Mouse (Mus musculus): Measurements from ENCODE around the gene Rrn3. TPM values are rescaled to one million over a fixed set of nuclear protein-coding genes. Genes with fewer than 3 reads are reported as not detected.

The Rrn3 gene
- total and polyA plus RNA-seq, 3 experiments, result 83.5 to 136 (median 93.8) TPM

DNA sequence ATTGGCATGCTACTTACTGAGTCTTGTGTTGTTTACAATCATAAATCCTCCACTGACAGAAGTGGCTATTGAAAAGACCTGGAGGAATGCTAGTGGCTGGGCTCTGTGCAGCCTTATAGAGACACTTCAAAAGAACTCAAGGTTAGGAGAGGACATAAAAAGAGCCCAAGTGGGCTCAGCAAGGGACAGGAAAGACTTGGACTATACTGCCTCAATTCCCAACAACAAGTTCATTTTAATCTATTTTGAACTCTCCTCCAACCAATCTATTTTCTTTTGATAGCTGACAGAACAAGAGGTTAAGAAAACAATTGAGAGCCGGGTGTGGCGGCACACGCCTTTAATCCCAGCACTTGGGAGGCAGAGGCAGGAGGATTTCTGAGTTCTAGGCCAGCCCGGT lies 73.4 kb downstream of the Rrn3 start:
- dilution Hi-C loops (cut with MboI; ENCODE audit: extremely low pct_ligation_motif_present, extremely low pct_unique_long_range_greater_than_20kb, low sequenced_read_pairs), result no loop called here
- H3K27me3 ChIP-seq (replicated peaks), result no peaks in the 10 kb centered on the region

More for the DNA sequence above, 73.4 kb downstream of the Rrn3 start:
- H3K79me2 ChIP-seq (replicated peaks; ENCODE audit: control insufficient read depth, extremely low read depth, insufficient read depth, poor library complexity, severe bottlenecking), result no peaks in the 10 kb centered on the region
- no peak for TF ChIP-seq MYC (IDR thresholded peaks at IDR 0.05; ENCODE audit: low read depth, low read length)
- H3K4me3 ChIP-seq (replicated peaks in 1 of 3; ENCODE audit: low read depth in 2 of 3, low read length in 2 of 3, poor library complexity in 1 of 3), result no peak overlapping the region
- no peak for DNase-seq (ENCODE audit: extremely low read depth)
- peaks cover 0 to 5% of the 10 kb centered on the region in 2 experiments; a peak in 2 of 4 replicates for H3K4me1 ChIP-seq (ENCODE audit: control insufficient read depth in 1 of 2, insufficient read depth in 2 of 2)
- peaks cover 29 to 63% of the 10 kb centered on the region in 2 experiments for H3K36me3 ChIP-seq (replicated peaks in 1 of 2; ENCODE audit: control insufficient read depth in 1 of 2, insufficient read depth in 1 of 2, low read length in 1 of 2)
- H3K9me3 ChIP-seq (replicated peaks; ENCODE audit: low read length), result no peaks in the 10 kb centered on the region
- no peak overlapping the region for H3K9ac ChIP-seq (ENCODE audit: insufficient read depth, low read depth)
- in situ Hi-C loops (cut with MboI; ENCODE audit: low pct_ligation_motif_present, low pct_unique_long_range_greater_than_20kb, low sequenced_read_pairs), result no loop called here
- H3K4me2 ChIP-seq (ENCODE audit: insufficient read depth, low read depth, poor library complexity, severe bottlenecking), result no peak overlapping the region
- H3K27ac ChIP-seq (ENCODE audit: insufficient read depth, low read depth), result no peak overlapping the region

Other genes with a start within 250 kb of the Rrn3 start
- gene Parn, start 112.5 kb upstream of the Rrn3 start, total RNA-seq (2012; rRNA removed), result 56.9 and 62.6 TPM in 2 replicates
- 43.1 and 48.7 TPM in 2 replicates for gene Parn, start 112.5 kb upstream of the Rrn3 start, total RNA-seq (2014; rRNA removed)
- 88.6 and 90.5 TPM in 2 replicates for gene Parn, start 112.5 kb upstream of the Rrn3 start, polyA plus RNA-seq (2012; ENCODE audit: insufficient read length, low read depth)
- 44.4 and 44.9 TPM in 2 replicates for gene Bfar, start 108.8 kb upstream of the Rrn3 start, total RNA-seq (2012; rRNA removed)
- 41.0 and 43.9 TPM in 2 replicates for gene Bfar, start 108.8 kb upstream of the Rrn3 start, total RNA-seq (2014; rRNA removed)
- gene Bfar, start 108.8 kb upstream of the Rrn3 start, polyA plus RNA-seq (2012; ENCODE audit: insufficient read length, low read depth), result 42.6 and 43.1 TPM in 2 replicates
- gene 3110001I22Rik, start 108.8 kb upstream of the Rrn3 start, total RNA-seq (2012; rRNA removed), result 5.6 and 9.0 TPM in 2 replicates
- gene 3110001I22Rik, start 108.8 kb upstream of the Rrn3 start, total RNA-seq (2014; rRNA removed), result 24.2 and 25.4 TPM in 2 replicates
- gene 3110001I22Rik, start 108.8 kb upstream of the Rrn3 start, polyA plus RNA-seq (2012; ENCODE audit: insufficient read length, low read depth), result 10.8 TPM in 2 replicates
- gene Pla2g10, start 49.7 kb upstream of the Rrn3 start, total RNA-seq (2012; rRNA removed), result not detected in 2 replicates
- not detected in 2 replicates for gene Pla2g10, start 49.7 kb upstream of the Rrn3 start, total RNA-seq (2014; rRNA removed)
- not detected in 2 replicates for gene Pla2g10, start 49.7 kb upstream of the Rrn3 start, polyA plus RNA-seq (2012; ENCODE audit: insufficient read length, low read depth)
- 52.1 and 57.3 TPM in 2 replicates for gene Ntan1, start 38.1 kb downstream of the Rrn3 start, total RNA-seq (2012; rRNA removed)
- gene Ntan1, start 38.1 kb downstream of the Rrn3 start, total RNA-seq (2014; rRNA removed), result 99.2 and 111 TPM in 2 replicates
- gene Ntan1, start 38.1 kb downstream of the Rrn3 start, polyA plus RNA-seq (2012; ENCODE audit: insufficient read length, low read depth), result 66.0 and 71.3 TPM in 2 replicates
- 80.9 and 86.9 TPM in 2 replicates for gene Pdxdc1, start 122.4 kb downstream of the Rrn3 start, total RNA-seq (2012; rRNA removed)
- gene Pdxdc1, start 122.4 kb downstream of the Rrn3 start, total RNA-seq (2014; rRNA removed), result 71.4 and 78.5 TPM in 2 replicates
- 109 and 125 TPM in 2 replicates for gene Pdxdc1, start 122.4 kb downstream of the Rrn3 start, polyA plus RNA-seq (2012; ENCODE audit: insufficient read length, low read depth)
- 0.51 and 0.88 TPM in 2 replicates for gene Mpv17l, start 122.5 kb downstream of the Rrn3 start, total RNA-seq (2012; rRNA removed)
- 1.3 and 1.4 TPM in 2 replicates for gene Mpv17l, start 122.5 kb downstream of the Rrn3 start, total RNA-seq (2014; rRNA removed)
- 0.69 and 1.00 TPM in 2 replicates for gene Mpv17l, start 122.5 kb downstream of the Rrn3 start, polyA plus RNA-seq (2012; ENCODE audit: insufficient read length, low read depth)
- gene 2900011O08Rik, start 205.9 kb downstream of the Rrn3 start, total RNA-seq (2012; rRNA removed), result not detected in 2 replicates
- gene 2900011O08Rik, start 205.9 kb downstream of the Rrn3 start, total RNA-seq (2014; rRNA removed), result not detected in 2 replicates
- not detected in 2 replicates for gene 2900011O08Rik, start 205.9 kb downstream of the Rrn3 start, polyA plus RNA-seq (2012; ENCODE audit: insufficient read length, low read depth)
- not detected in 2 replicates for gene Ifitm7, start 206.2 kb downstream of the Rrn3 start, total RNA-seq (2012; rRNA removed)
- gene Ifitm7, start 206.2 kb downstream of the Rrn3 start, total RNA-seq (2014; rRNA removed), result not detected in 2 replicates
- not detected in 2 replicates for gene Ifitm7, start 206.2 kb downstream of the Rrn3 start, polyA plus RNA-seq (2012; ENCODE audit: insufficient read length, low read depth)